Mouse (Mus musculus): Measurements from ENCODE around the gene Cenpf.

DNA sequence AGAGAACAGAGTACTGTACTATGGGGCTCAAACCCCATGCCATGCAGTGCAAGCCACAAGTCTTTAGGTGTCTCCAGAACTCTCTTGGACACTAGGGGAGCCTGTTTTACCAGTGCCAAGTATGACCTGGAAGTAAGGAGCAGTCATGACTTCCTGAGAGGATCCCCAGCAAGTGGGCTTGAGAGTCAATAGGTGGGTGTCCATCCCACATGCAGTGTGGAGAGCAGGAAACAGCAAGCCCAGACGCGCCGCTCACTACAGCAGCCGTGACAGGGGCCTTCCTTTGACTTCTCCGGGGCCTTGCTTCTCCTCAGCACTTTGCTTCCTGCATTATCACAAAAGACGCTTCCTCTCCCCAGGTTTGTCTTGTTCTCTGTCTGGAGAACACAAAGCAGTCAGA is 12.3 kb upstream of the Cenpf start:
- TF ChIP-seq CTCF (IDR thresholded peaks at IDR 0.05; ENCODE audit: low read depth, low read length) (no peak), POLR2A (IDR thresholded peaks at IDR 0.05; ENCODE audit: insufficient read depth, low read length) (no peak)

Data from ES-Bruce4 (cell line).